Mouse (Mus musculus): ENCODE measurements around the gene Cntnap2.
"Not testable (repeated sequence)": the region's sequence is repeated elsewhere in the genome, so short reads cannot be mapped to it uniquely, and the experiment has no call there.

Cntnap2 gene

DNA sequence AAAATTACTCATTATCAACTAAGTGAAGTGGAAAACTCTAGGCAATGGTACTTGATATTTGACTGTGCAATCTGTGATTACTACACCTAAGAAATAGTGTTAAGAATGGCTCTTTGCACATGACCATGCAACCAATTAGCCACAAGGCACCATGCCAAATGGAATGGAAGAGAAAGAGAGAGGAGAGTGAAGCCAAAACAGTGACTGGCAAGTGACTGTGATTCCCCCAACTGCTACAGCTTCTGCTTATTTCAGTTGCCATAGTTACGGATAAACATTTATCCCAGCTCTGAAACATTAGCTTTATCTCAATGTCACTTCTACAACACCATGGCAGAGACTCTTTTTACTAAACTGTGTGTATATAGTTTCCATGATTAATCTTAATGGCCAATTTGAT is 1303.0 kb downstream of the Cntnap2 start:
- peak in 1 of 2 experiments; percentile 6 for DNase-seq

DNA sequence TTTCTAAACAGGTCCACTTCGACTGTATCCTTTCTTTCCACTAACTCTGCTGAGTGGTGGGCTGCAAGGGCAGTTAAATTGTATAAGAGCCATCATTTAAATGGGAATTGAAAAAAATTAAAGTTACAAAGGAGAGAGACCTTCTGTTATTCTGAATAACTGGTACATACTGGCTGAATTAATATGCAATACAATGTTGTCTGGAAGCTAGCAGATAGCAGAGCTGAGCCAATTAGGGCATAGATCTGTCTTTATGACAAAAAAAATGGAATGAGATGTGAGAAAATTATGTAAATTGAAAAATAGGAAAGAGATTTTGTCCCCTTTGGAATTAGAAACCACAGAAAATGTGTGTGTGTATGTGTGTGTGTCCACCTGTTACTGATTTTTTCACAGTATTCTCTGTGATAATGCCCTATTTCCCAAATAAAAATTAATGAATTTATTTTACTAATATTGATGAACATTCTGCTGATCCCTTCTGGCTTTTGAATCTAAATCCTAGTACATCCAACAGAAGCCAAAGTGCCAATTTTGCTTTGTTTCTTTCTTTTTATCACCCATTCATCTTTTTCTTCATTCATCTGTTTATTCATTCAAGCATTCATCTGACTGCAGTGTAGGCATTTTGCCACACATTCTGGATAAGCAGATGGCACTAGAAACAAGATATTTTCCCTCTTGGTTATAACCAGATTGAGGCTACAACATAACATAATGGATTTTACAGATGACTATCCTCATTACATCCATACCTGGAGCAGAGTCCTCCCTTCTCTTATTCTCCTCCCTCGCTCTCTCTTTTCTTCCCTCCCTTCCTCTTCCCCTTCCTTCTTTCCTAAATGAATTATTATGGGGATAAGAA is 1339.8 kb downstream of the Cntnap2 start:
- no peak for DNase-seq

- DNase-seq = no peak
These were observed 1355.0 kb downstream of the Cntnap2 start for GRCm38 (mm10) chr6:46414154-46414553.

DNA sequence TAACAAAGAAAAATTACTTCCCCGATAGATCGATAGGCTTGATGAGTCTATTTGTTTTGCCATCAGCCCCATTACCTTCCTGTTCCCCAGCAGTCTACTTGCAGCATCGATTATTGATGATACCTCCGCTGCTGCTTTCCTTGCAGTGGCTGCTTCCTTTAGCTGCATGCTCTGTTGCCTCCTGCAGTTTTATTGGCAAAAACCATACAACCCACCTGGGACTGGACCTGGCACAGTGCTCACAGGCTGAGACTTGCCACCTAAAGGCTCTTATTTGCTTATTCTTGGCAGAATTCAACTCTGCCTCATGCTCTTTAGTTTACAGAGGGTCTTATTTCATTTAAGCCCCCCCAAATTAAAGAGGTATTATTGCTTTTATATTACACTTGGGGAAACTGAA is 1355.4 kb downstream of the Cntnap2 start:
- DNase-seq = no peak

- no peak for DNase-seq
These were observed 1360.7 kb downstream of the Cntnap2 start for GRCm38 (mm10) chr6:46419827-46420226.

DNA sequence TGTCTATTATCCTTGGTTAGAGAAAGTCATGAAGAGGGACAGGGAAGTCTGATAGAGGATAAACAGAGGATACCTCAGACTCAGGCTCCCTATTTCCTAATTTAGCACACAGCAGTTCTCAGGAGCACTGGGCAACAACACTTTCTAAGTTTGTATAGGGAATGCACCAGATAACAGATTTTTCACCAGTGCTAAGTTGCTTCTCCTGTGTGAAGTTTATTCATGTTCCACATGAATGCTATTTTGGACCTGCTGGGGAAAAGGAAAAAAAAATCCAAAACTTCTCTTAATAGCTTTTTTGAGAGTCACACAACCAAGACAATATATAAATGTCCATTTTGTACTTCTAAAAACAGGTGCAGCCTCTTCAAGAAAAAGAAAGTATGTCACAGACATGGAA is 1361.2 kb downstream of the Cntnap2 start:
- no peak for DNase-seq

- DNase-seq = no peak
These were observed 1369.1 kb downstream of the Cntnap2 start for GRCm38 (mm10) chr6:46428231-46428630.

DNA sequence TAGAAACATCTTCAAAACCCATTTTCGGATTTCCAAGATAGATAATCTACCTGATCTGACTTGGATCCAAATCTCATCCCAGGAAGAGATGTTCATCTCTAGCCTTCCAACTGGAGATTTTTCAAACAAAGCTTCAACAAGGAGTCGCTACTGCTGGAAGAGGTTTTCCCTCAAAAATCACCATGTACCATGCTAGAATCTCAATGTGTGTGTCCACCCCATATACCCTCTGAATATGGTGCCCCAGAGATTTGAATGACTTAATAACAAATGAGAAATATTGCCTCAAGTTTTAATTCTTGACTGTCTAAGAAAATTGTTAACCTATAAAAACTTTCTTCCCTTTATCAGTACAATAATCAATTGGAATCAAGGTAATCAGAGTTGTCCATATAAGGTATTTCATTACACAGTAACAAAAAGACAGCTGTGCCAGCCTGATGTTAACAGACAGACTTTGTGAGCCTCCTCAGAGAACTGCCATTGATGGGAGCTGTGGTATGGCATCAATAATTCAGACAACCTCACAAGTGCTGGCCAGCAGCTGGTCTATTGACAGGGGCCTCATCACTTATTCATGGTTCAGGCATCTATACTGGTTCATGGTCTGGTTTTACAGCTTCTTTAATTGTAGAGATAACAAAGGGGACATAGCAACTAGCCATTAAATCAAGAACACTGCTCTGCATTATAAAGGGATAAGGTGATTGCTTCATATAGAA is 1391.9 kb downstream of the Cntnap2 start:
- DNase-seq = no peak

GRCm38 (mm10) chr6:46472683-46473082 is 1413.5 kb downstream of the Cntnap2 start:
- no peak for DNase-seq

DNA sequence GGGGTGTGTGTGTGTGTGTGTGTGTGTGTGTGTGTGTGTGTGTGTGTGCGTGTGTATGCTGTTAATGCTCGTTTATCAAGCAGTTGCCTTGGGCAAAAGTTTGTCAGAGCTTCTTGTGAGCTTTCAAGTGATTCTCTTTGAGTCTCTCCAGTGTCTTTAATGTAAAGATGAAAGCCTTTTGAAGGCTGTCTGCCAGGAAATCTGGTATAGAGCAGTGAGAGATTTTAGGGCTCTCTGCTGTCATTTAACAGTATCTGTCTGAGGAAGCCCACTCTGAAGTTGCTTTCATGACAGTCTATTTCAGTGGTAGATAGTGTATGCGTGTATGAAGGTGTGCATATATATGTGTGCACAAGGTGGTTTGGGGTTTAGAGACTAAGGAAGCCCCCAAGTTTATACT is 1425.2 kb downstream of the Cntnap2 start:
- no peak for DNase-seq

DNA sequence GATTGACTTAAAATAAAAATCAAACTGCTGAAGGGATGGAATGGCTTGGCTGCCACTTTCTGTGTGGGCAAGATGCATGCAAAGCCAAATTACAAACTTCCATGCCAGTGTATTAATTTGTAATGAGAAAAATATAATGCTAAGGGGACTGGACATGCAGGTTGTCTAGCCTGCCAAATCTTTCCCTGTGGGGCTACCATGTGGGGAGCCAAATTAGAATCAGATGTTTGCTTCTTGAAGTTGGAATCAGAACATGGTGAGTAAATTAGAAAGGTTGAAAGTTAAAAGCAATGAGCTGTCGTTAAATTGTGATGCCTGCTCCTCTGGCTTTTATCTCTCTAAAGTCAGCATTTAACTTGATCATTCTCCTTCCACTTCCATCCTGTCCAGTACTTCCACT is 1443.6 kb downstream of the Cntnap2 start:
- DNase-seq = no peak

DNA sequence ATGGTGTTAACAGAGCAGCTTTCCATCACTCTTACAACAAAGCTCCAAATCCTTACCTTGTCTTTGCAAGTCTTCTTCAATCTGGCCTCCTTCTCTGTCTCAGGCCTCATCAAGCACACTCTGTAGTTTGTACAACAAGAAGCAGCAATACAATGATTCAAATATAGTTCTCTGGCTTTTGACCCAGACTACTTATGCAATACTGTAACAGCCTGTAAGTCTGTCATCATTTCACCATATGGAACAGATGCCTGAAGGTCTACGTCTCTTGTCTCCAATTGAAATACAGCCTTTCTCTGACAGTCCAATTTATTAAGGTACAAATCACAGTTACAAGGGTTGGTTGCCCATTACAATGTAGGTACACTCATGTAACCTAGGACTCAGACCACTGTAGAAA is 1453.7 kb downstream of the Cntnap2 start:
- DNase-seq = no peak

GRCm38 (mm10) chr6:46537586-46537985 is 1478.4 kb downstream of the Cntnap2 start:
- DNase-seq = not testable (repeated sequence)

DNA sequence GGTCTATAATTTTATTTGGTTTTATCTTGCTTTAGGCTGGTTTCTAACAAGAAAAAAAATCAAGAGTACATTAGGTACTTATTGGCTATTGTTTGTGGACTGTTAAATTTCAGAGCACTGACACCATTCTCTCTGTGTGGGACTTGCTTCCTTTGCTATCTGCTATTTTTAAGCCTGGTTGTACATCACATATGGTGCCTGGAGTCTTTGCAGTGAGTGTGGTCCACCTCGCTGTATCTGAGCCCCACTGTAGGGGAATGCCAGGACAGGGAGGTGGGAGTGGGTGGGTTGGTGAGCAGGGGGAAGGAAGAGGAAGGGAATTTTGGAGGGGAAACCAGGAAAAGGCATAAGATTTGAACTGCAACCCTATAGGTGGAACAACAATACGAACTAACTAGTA is 1504.3 kb downstream of the Cntnap2 start:
- no peak for DNase-seq

GRCm38 (mm10) chr6:46575055-46575454 is 1515.9 kb downstream of the Cntnap2 start:
- DNase-seq = no peak

DNA sequence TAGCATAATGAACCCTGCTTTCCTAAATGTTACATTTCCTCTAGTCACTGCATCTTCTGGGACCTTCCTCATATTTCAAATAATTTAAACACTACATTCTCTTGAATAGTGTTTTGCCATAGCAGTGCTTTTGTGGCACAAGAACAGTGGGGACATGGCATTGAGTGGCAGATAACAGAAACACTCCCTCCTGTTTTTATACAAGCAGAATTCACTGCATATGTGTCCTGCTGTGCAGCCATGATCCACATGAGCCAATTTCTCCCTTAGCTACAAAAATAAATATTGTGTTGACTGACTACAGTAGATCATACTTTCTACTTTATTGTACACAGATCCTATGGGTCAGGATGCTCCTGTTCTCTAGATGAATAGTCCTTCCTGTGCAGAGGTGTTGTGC is 1553.2 kb downstream of the Cntnap2 start:
- no peak for DNase-seq

DNA sequence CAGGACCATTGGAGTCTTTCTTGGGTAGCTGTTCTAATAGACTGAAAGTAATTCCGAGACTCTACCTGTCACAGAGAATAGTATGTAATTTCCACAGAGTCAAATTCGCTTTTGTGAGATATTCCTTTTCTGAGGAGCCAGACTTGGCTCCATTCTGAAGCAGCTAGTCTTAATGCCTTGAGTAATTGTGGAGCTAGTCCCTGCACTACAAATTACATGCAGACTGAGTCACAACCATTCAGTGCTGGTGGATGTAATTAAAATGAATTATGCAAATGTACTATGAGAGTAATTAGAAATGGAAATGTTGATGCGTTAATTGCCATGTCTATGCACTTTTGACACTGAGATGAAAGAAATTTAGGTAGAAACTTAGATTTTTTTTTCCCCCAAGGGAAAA is 1553.7 kb downstream of the Cntnap2 start:
- no peak for DNase-seq

DNA sequence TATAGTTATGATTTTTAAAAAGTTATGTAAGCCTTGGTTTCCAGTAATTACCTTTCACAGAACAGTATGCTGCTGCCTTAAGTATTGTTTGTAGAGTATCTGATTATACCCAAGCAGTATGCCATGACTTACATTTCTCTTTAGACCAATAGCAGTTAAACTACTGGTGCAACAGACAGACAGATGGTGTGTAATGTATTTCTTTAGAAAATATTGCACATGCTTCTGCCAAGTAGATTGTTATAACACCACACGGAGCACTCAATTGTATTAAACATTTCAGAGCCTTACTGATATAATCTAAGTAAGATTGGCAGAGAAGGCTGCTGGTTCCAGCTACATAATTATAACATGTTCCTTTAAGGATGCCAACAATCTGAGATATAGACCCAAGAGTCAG is 1609.9 kb downstream of the Cntnap2 start:
- DNase-seq = no peak

- DNase-seq = no peak
These were observed 1615.9 kb downstream of the Cntnap2 start for GRCm38 (mm10) chr6:46675081-46675480.

DNA sequence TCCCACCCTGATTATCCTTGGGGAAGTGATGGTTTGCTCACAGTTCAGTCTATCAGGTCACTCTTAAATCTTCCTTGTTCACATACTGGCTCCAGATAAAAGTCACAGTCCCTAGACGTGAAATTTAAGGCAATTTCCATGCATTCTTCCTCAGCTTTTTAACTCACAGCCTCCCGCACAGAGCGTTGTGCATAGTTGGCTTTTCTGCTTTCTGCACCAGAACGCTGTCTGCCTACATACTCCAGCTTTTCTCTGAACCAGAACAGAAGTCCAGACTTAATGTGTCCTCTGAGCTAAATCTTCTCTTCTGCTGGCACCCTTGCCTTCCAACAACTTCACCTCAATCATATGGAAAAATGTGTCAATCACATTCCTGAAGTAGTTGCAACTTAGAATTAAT is 1616.5 kb downstream of the Cntnap2 start:
- DNase-seq = no peak

DNA sequence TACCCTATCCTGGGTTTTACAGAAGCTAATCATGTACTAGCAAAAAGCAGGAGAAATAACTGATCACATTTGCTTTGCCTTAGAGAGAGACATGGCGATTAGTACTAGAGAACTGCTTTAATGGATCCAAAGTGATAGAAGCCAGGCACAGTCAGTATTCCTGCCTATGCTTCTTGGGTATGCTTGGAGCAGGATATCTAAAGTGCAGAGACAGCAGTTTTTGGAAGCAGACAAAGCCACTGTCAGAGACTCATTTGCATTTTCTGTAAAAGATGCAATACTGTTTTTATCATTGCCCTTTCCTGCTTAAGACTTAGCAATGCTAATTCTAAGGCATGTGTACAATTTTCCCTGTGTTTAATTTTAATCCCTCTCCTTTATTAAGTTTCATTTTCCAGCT is 1637.0 kb downstream of the Cntnap2 start:
- DNase-seq = no peak

GRCm38 (mm10) chr6:46699343-46699742 is 1640.2 kb downstream of the Cntnap2 start:
- DNase-seq = no peak

DNA sequence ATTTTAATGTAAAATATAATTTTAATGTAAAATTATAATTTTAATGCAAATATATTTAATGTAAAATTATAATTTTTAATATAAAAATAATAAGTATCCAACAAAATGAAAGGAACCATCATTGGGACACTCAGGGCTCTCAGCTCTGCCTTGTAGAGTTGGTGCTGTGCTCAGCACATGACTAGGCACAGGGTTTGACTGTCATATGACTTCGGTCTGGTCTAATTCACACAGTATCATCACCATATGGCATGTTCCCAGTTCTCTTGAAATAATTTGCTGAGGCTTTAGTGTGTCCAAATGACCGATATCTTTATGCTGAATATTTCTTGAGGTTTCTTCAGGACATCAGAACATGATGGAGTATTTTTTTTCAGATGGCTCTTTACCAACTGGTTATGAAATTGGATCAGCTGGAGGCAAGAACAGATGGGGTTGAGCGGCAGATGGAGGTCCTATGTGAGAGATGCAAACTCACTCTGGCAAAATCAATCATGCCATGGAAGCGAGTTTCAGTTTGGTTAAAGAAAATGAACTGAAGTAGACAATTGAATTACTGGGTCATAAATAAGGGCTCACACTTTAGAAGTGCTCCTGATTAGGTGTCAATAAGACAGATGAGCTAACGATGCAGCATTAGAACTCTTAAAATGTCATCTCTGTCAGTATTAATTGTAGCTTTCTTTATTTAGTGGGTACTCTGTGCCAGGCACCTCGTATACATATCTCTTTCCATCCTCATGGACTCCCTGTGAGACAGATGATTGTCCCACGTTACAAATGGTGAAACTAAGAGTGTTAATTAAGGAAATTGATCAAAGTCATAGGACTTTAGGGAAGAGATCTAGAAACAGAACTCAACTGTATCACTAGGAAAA is 1645.4 kb downstream of the Cntnap2 start:
- DNase-seq = no peak
